Mouse (Mus musculus) intestine, embryonic 16.5 days (tissue): ENCODE data around the gene Ncbp3. TPM values are rescaled to one million over a fixed set of nuclear protein-coding genes. Genes with fewer than 3 reads are reported as not detected.

ENCODE experiments used
- ATAC-seq: fragments of 200-750 bp; cut with Nextera tagmentation; 2 replicates; pipeline ENCODE4 v1.8.0; 2017; ENCODE audit warnings: moderate TSS enrichment, moderate library complexity
- H3K27ac ChIP-seq: fragments of 300-500 bp; sonication (generic); 2 replicates; pipeline ENCODE4 v1.5.1; 2014; ENCODE audit warnings: mild to moderate bottlenecking, low read length
- H3K27me3 ChIP-seq: fragments of 300-500 bp; sonication (generic); replicated peaks from 2 replicates; pipeline ENCODE4 v1.6.1; 2014; ENCODE audit warnings: low read length, control low read depth, mixed read lengths; ENCODE audit not compliant: control insufficient read depth, insufficient read depth
- H3K36me3 ChIP-seq: fragments of 300-500 bp; sonication (generic); 2 replicates; pipeline ENCODE4 v1.6.1; 2014; ENCODE audit warnings: low read length, control low read depth; ENCODE audit not compliant: control insufficient read depth, insufficient read depth
- H3K4me1 ChIP-seq: fragments of 300-500 bp; sonication (generic); 2 replicates; pipeline ENCODE4 v1.6.1; 2014; ENCODE audit warnings: low read length, control low read depth, mixed read lengths; ENCODE audit not compliant: control insufficient read depth, insufficient read depth
- H3K4me2 ChIP-seq: fragments of 300-500 bp; sonication (generic); 2 replicates; pipeline ENCODE4 v1.6.1; 2014; ENCODE audit warnings: low read depth, low read length, control low read depth
- H3K4me3 ChIP-seq: fragments of 300-500 bp; sonication (generic); 2 replicates; pipeline ENCODE4 v1.5.1; 2014; ENCODE audit warnings: mild to moderate bottlenecking, low read length
- H3K9ac ChIP-seq: fragments of 300-500 bp; sonication (generic); 2 replicates; pipeline ENCODE4 v1.6.1; 2014; ENCODE audit warnings: low read depth, low read length
- H3K9me3 ChIP-seq: fragments of 300-500 bp; sonication (generic); 2 replicates; pipeline ENCODE4 v1.6.1; 2016; ENCODE audit warnings: low read length, control low read depth; ENCODE audit not compliant: control insufficient read depth
- WGBS: fragments of 180-500 bp; shearing (Covaris S2); extraction: QIAGEN DNeasy Blood & Tissue Kit; methylation state at CpG from one replicate; pipeline ENCODE4 v1.1.7; 2014; 5-methylcytosine and 5-hydroxymethylcytosine counted together
- polyA plus RNA-seq: library from polyadenylated mRNA; unstranded; fragments of >200 nt; fragmentation: Nextera tagmentation; extraction: Ambion mirVana; gene quantifications from 2 replicates; pipeline ENCODE4 v1.2.1, GENCODE M21; 2015

Ncbp3 gene
- polyA plus RNA-seq, 1 experiment from 2014 or later: 8.3 TPM

- no peak overlapping the region for H3K27ac ChIP-seq
- no peaks in the 10 kb centered on the region for H3K36me3 ChIP-seq
- no peaks in the 10 kb centered on the region for H3K4me1 ChIP-seq
- no peak overlapping the region for H3K9ac ChIP-seq
- no peaks in the 10 kb centered on the region for H3K9me3 ChIP-seq
- H3K27me3 ChIP-seq: no peaks in the 10 kb centered on the region
- H3K4me2 ChIP-seq: no peak overlapping the region
- WGBS: 76% methylated on average over 5 of the region's 5 CpGs
- no peak overlapping the region for H3K4me3 ChIP-seq
- ATAC-seq: no peak
Measured at GRCm38 (mm10) chr11:73108195-73108897, 60.8 kb downstream of the Ncbp3 start.

GRCm38 (mm10) chr11:73108898-73109625 is 61.5 kb downstream of the Ncbp3 start:
- H3K4me3 ChIP-seq: no peak overlapping the region
- H3K27ac ChIP-seq: no peak overlapping the region
- H3K4me1 ChIP-seq: no peaks in the 10 kb centered on the region
- no peaks in the 10 kb centered on the region for H3K36me3 ChIP-seq
- H3K9ac ChIP-seq: no peak overlapping the region
- H3K4me2 ChIP-seq: no peak overlapping the region
- no peaks in the 10 kb centered on the region for H3K27me3 ChIP-seq
- H3K9me3 ChIP-seq: no peaks in the 10 kb centered on the region
- ATAC-seq: no peak
- WGBS: 75% methylated on average over 14 of the region's 14 CpGs

GRCm38 (mm10) chr11:73109941-73110340 is 62.4 kb downstream of the Ncbp3 start:
- no peak for ATAC-seq
- no peaks in the 10 kb centered on the region for H3K9me3 ChIP-seq

GRCm38 (mm10) chr11:73111414-73111813 is 63.8 kb downstream of the Ncbp3 start:
- Histone ChIP-seq H3K27ac (no peak overlapping the region), H3K4me3 (no peak overlapping the region), H3K4me2 (no peak overlapping the region), H3K36me3 (no peaks in the 10 kb centered on the region), H3K9me3 (no peaks in the 10 kb centered on the region), H3K4me1 (no peaks in the 10 kb centered on the region), H3K9ac (no peak overlapping the region), H3K27me3 (no peaks in the 10 kb centered on the region)
- WGBS: 71% methylated on average over 6 of the region's 6 CpGs
- ATAC-seq: no peak

More at GRCm38 (mm10) chr11:73109941-73110340, 62.4 kb downstream of the Ncbp3 start:
- Histone ChIP-seq H3K4me1 (no peaks in the 10 kb centered on the region), H3K4me3 (no peak overlapping the region), H3K9ac (no peak overlapping the region), H3K36me3 (no peaks in the 10 kb centered on the region), H3K4me2 (no peak overlapping the region), H3K27ac (no peak overlapping the region), H3K27me3 (no peaks in the 10 kb centered on the region)
- WGBS: 86% methylated on average over 3 of the region's 3 CpGs

GRCm38 (mm10) chr11:73126495-73126894 is 78.9 kb downstream of the Ncbp3 start:
- Histone ChIP-seq H3K4me1 (no peaks in the 10 kb centered on the region), H3K4me3 (no peak overlapping the region), H3K9ac (no peak overlapping the region), H3K4me2 (no peak overlapping the region), H3K9me3 (no peaks in the 10 kb centered on the region), H3K27ac (no peak overlapping the region), H3K36me3 (no peaks in the 10 kb centered on the region), H3K27me3 (no peaks in the 10 kb centered on the region)
- ATAC-seq: no peak
- 82% methylated on average over 6 of the region's 6 CpGs for whole genome bisulfite sequencing

- Histone ChIP-seq H3K9me3 (no peaks in the 10 kb centered on the region), H3K4me2 (no peak overlapping the region), H3K9ac (no peak overlapping the region), H3K27ac (no peak overlapping the region), H3K4me1 (peaks cover 10% of the 10 kb centered on the region), H3K27me3 (no peaks in the 10 kb centered on the region), H3K4me3 (no peak overlapping the region), H3K36me3 (no peaks in the 10 kb centered on the region)
- ATAC-seq: peak; percentile 50; the same call in 1 of the 2 replicates
- 76% methylated on average over 7 of the region's 7 CpGs for WGBS
Measured at GRCm38 (mm10) chr11:73131020-73131419, 83.4 kb downstream of the Ncbp3 start.

GRCm38 (mm10) chr11:73132999-73133398 is 85.4 kb downstream of the Ncbp3 start:
- Histone ChIP-seq H3K9ac (no peak overlapping the region), H3K4me3 (no peak overlapping the region), H3K4me1 (peaks cover 20% of the 10 kb centered on the region), H3K36me3 (no peaks in the 10 kb centered on the region), H3K27ac (no peak overlapping the region), H3K27me3 (no peaks in the 10 kb centered on the region), H3K9me3 (no peaks in the 10 kb centered on the region), H3K4me2 (no peak overlapping the region)
- no peak for ATAC-seq
- 89% methylated on average over 6 of the region's 6 CpGs for WGBS

- no peak overlapping the region; the same call in 1 of the 2 replicates for H3K4me2 ChIP-seq
Measured at GRCm38 (mm10) chr11:73134222-73134621, 86.6 kb downstream of the Ncbp3 start.

GRCm38 (mm10) chr11:73136587-73136986 is 89.0 kb downstream of the Ncbp3 start:
- H3K9me3 ChIP-seq: no peaks in the 10 kb centered on the region
- no peak overlapping the region for H3K27ac ChIP-seq
- peaks cover 24% of the 10 kb centered on the region for H3K4me1 ChIP-seq
- H3K36me3 ChIP-seq: no peaks in the 10 kb centered on the region
- no peak for ATAC-seq
- H3K9ac ChIP-seq: peak overlapping the region; percentile 82
- H3K27me3 ChIP-seq: no peaks in the 10 kb centered on the region
- 50% methylated on average over 6 of the region's 6 CpGs for WGBS
- H3K4me2 ChIP-seq: peak overlapping the region; percentile 72
- H3K4me3 ChIP-seq: peak overlapping the region; percentile 92

More at GRCm38 (mm10) chr11:73134222-73134621, 86.6 kb downstream of the Ncbp3 start:
- Histone ChIP-seq H3K9ac (no peak overlapping the region), H3K27ac (no peak overlapping the region), H3K36me3 (no peaks in the 10 kb centered on the region), H3K27me3 (no peaks in the 10 kb centered on the region), H3K4me1 (peaks cover 24% of the 10 kb centered on the region), H3K9me3 (no peaks in the 10 kb centered on the region), H3K4me3 (no peak overlapping the region)
- 84% methylated on average over 5 of the region's 5 CpGs for WGBS
- no peak for ATAC-seq
